Mouse (Mus musculus): ENCODE measurements around the gene Ttll3.
A peak's percentile ranks its signal among the peaks of the same experiment; 100 is the strongest.

Gene Ttll3

DNA sequence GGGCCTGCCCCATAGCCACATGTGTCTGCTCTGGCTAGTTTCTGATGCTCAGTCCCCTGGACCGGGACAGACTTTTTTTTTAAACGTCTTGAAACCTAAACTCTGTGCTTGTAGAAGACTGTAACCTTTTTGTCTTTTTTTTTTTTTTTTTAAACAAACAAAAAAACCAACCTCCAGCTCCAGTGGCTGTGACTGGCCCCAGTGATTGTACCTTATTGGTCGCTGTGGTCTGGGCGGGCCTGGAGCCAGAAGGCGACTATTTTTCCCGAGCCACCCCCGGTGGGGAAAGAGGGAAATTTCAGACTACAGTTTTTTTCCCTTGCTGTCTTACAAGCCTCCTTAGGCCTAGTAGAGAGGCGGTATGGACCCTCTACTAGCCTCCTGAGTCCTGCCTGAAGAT lies at the start of gene Ttll3:
Gene Ttll3 (plus strand): TSS at position 301 of the 400 bp plus-strand sequence.
- DNase-seq = no peak

DNA sequence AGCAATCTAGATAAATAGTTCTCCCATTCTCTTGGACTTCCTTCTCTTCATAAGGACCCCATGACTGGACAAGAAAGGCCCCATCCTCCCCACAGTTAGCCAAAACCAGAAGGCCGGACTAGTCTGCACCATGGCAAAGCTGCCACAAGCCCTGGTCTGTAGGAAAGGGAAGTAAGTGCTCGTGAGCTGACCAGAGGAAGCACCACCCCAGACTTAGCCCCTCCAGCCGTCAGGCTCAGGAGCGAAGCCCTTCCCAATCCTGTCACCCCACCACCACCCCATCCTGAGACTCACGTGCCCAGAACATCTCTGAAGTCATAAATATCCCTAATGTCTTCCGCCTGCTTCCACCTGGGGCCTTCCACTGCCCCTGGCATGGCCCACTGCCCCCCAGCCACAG lies 47.5 kb upstream of the Ttll3 start:
- DNase-seq = no peak

DNA sequence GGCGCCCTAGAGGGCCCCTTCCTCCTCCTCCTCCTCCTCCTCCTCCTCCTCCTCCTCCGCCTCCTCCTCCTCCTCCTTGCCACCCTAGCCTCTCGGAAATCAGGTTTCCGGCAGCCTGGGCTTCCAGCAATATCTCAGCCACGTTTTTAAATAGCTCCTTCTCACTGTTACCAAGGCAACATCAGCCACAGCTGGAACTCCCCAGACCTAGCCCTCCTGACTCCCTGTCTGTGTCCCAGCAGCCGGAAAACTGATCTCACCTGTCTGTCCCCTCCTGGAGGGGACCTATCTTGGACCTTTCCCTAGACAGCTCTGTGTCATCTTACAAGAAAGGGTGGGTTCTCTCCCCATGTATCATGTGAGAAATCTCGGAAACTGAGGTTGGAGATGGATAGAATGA lies 46.8 kb upstream of the Ttll3 start:
- no peak for DNase-seq

DNA sequence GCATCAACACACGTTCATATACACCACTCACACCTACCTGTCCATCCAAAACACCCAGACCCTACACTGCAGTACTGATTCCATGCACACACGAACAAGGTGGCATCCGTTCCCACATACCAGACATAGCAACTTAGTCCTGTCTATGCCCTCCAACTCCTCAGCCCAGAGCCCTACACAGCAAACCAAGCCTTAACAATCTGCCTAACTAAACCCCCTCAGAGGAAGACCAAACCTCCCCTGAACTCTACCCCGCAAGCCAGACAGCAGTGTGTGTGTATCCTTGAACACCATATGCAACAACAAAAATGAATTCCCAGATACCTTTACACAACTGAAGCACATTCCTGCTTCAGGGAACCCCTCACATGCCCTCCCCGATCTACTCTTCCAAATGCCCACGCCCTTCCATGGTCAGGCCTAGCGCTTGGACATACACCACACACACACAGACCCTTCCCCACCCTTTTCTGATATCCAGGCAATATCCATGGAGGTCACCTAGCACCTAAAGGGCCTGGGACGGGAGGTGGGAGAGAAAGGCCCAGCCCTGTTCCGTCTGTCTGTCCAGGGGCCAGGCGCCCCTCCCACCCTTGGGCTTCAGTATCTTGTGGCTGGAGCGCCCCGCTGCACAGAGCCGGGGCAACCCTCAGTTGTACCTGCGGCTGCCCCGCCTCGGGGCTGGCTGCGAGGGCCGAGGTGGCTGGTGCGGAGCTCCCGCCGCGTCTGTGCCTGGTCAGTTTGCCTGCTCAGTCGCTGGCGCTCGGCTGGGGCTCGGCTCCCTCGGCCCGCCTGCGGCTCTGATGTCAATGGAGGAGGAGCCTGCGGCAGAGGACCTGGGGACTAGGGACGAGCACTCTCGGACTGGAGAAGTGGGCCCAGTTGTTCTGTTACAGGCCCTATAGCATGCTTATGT lies 45.6 kb upstream of the Ttll3 start, which contains the start of gene Camk1:
Gene Camk1 (minus strand): TSS at position 808 of the 916 bp plus-strand sequence.
- peak; percentile 36 to 53 for DNase-seq

DNA sequence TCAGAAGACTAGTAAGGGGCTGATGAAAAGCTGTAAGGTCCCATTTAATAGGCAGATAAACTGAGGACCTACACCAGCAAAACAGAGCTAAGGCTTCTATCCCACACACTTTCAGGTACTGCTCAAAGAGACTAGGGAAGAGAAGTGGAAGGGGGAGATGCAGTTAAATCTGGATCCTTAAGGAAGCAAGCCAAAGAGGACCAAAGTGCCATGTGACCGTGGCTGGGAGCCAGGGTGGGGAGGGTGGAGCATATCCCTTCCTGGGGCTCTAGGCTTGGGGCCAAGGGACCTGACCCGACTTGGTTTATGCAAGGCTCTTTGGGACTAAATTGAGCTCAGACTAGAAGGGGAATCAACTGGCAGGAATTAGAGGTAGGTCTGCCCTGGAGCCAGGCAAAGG lies 44.7 kb upstream of the Ttll3 start:
- no peak for DNase-seq

DNA sequence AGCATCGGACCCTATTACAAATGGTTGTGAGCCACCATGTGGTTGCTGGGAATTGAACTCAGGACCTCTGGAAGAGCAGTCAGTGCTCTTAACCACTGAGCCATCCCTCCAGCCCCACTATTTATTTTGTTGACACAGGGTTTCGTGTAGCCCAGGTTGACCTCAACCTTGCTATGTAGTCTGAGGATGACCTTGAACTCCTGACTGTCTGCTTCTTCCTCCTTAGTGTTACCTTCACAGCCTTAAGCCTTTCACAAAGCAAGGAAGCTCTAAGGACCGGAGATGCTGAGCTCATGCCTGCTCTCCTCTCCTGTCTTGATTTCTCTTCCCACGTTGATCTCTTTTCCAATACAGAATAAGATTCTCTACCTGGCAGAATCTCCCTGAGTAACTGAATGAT lies 42.2 kb upstream of the Ttll3 start:
- no peak for DNase-seq

DNA sequence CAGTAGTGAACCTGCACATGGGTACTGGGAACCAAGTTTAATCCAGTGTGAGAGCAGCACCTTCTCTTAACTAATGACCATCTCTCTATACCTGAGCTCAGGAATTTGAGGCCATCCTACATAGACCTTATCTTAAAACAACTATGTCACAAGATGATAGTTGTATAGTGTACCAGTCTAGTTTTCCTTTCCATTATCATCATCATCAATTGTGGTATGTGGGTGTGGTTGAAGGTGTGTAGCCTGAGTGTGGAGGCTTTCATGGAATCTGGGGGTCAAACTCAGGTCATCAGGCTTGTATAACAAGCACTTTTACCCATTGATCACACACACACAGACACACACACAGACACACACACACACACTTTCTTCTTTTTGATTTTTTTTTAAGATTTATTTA lies 38.5 kb upstream of the Ttll3 start:
- DNase-seq = no peak

DNA sequence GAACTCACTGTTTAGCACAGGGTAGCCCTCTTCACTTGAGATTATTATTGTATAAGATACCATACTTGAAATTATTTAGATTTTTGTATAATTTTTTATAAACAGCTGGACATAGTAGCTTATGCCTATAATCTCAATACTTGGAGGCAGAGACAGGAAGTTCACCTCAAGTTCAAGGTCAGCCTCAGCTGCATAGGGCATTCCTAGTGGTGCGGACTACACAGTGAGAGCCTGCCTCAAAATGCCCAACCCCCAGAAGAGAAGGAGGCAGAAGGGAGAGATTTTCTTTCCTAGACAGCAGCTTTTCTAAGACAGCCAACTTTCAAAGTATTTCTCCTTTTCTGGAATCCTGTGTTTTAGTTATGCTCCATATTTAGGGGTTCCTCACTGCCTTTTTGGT lies 37.9 kb upstream of the Ttll3 start:
- no peak for DNase-seq

DNA sequence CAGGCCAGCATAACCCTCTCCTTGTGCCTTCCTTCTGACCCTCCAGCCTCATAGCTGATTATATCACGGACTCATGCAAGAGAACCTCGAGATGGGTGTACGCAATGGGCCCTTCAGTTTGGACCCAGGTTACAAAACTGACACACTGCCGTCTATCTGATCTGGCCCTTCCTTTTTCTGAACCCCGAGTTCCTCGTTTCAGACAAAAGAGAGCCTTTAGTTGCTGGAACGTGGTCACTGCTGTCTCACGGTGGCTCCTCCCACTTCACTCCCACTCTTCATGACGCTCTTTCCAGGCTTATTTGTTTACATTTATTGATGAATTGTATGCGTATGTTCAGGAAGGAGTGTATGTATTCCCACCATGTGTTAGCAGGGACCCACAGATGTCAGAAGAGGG lies 37.4 kb upstream of the Ttll3 start:
- no peak for DNase-seq

DNA sequence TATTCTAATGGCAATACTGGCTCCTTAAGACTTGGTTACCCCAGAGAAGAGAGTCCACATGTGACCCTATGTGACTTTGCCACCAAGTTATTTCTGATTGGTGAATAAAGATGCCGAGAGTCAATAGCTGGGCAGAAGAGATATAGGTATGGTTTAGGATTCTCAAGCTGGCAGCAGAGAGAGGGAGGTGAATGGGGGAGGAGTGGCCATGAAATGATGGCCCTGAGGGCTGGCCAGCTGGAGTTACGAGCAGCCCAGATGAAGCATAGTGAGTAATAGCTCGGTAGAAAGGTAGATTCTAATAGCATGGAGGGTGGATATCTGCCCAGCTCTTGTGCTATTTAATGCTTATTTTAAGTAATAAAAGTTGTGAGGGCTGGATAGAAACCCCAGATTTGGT lies 36.2 kb upstream of the Ttll3 start:
- DNase-seq = no peak

DNA sequence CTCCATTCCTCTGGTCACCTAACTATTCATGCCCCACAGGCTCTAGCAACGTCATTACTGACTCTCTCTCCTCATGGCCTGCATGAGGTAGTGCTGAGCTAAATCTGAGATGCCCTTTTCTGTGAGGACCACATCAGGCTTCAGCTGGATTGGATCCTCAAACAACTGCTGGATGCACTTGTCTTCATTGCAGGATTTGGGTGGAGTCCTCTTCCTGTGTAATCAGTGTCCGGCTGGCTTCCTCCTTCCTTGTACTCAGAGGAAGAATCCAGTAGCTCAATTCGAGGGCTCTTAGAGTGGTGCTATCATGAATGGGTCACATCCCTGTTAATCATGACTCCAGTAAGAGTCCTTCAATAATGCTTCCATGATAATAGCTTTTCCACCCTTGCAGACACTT lies 35.4 kb upstream of the Ttll3 start:
- DNase-seq = no peak

DNA sequence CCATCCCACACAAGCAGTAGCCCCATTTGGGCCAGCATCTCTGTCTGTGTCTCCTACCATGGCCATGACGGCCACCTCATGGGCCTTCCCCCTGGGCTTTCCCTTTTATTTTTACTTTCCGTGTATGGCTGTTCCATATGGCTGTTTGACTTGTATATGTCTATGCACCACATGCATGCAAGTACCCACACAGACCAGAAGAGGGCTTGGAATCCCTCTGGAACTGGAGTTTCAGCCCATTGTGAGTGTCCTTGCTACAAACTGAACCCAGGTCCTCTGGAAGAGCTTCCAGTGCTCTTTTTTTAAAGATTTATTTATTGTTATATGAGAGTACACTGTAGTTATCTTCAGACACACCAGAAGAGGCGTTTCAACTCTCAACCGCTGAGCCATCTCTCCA lies 27.6 kb upstream of the Ttll3 start:
- no peak for DNase-seq

DNA sequence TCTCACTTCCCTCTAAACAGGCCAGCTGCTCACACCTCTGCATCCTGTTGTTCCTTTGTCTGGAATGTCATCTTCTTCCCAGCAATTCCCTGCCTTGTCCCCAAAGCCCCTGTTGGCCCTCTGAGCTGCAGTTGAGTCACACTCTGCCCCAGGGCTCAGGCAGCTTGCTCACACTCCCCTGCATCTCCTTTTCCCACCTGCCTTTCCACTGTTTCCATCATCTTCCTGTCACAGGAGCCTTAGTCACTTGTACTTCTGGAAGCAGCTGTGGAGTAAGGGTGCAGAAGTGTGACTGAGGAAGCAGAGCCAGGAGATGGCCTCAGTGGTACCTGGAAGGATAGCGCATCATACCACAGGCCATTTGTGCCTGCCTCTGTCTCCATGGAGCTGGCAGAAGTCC lies 26.8 kb upstream of the Ttll3 start:
- DNase-seq = no peak

DNA sequence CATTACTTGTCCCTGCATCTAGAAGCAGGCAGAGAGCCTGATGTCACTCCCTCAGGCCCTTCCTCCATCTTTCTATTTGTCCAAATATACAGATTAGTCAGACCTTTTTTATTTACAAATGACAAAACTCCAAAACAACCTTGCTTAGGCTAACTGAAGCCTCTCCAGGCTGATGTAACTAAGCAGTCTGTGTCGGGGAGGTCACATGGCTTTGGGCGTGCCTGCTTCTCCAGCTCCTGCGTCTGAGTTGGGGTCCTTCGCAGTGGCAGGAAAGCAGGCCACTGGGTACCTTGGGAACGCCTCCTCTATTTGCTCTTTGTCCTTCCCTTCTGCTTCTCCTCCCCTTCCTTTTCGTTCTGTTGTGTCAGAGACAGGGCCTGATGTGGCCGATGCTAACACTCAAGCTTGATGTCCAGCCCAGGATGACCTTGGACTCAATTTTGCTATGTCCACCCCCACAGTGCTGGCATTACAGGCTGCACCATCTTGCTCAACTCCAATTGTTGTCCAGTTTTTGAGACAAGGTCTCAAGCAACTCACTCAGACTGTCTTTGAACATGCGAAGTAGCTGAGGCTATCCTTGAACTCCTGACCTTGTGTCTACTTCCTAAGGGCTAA lies 24.4 kb upstream of the Ttll3 start:
- no peak for DNase-seq

DNA sequence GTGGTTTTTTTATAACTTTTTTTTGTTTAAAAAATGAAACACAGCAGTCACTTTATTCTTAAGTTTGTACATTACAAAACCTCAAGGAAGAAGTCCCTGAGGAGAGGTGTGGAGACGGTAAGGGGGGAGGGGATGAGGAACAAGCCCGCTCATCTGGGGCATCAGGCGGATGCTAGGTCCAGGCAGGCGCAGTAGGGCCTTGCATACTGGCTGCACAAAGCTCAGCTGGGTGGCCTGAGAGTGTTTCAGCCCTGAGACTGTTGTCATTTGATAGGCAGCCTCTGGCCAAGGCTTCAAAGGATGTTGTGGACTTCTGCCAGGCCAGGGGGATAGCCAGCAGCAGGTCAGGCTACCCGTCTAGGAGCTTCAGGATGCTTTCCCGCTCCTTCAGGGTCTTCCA lies 22.4 kb upstream of the Ttll3 start:
- DNase-seq = no peak

DNA sequence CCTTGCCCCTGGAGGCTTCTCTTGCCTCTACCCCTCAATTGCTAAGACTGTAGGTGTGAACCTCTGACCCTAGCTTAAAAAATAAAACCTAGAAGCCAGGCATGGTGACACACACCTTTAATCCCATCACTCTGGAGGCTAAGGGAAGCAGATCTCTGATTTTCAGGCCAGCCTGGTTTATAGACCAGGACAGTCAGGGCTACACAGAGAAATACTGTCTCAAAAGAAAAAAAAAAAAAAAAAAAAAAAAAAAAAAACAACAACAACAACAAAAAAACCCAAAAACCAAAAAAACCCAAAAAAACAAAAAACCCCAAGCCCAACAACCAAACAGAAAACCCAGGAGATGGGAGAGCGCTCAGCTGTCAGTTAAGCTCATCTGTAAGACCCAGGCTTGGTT lies 21.5 kb upstream of the Ttll3 start:
- DNase-seq = no peak

DNA sequence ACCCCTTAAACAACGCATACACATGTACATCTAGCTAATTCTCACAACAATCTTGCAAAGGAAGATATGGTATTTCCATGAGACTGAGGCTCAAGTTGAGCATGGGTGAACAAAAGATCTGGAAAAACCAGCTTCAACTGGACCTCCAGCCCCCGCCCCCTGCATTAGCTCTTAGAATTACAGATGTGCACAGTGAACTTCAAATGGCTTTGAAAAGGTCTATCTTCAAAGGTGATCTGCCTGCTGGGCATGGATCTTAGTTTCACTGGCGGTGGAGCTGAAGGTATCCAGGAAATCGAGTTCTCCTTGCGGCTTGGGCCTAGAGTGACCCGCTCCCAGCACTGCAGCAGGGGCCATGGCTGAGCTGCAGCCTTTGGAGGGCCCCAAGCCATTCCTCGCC lies 20.9 kb upstream of the Ttll3 start:
- DNase-seq = no peak

DNA sequence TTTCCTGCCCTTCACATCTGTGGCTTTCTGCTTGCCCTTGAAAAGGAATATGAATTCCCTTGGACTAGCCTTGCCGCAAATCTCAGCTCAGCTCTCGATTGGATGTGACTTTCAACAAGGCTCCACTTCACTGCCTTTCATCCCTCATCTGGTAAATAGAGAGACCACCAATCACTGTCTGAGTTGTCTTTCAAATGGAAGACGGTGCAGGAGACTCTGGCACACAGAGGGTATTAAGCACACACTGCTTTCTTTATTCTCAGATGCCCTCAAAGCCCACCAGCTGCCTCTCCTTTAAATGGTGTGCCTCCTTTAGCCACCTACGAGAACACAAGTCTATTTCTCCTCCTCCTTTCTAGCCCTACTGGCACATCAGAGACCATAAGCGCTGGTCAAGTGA lies 20.5 kb upstream of the Ttll3 start:
- no peak for DNase-seq

DNA sequence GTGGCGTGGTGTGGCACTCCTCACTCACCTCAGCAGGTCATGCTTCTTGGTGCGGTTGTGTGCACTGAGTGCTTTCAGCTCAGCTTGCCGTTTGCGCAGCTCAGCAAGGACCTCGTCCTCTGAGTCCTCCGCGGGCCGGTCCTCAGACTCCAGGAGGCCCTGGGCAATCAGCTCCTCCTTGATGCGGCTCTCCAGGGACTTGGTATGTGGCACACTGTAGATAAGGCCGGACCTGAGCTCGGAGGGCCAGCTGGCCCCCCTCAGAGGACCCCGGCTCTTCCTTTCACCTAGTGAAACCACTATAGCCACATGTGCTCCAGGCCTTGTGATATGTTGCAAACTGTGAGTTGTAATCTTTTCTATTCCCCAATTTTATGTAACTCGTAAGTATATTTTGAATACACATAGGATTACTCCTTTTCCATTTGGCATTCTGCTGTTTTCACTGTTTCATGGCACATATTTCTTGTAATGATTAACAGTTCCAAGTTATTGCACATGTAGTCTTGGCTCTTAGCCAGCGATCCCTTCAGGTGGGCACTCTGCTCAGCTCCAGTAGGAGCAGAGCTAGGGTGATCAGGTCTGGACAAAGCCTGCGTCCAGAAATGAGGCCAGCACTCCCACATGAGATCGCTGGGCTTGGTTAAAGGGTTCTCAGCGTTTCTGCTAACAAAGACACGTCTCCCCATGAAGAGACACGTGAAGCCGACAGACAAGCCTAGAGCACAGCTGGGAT lies 18.7 kb upstream of the Ttll3 start:
- no peak for DNase-seq

DNA sequence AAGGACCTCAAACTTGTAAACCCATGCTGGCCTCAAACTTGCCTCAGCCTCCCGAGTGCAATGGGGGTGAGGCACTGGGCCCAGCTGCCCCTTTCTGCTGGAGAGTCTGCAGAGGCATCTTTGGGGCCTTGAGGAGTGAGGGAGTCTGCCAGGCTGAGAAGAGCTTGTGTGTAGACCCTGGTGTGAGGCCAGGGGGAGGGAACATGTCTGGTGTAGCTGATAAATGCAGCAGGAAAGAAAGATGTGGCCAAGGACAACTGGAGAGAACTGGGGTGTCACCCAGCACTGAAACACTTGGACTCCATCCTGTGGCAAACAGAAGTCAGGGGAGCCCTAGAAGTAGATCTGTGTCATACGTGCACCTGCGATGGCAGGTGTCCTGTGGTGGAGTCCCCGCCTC lies 15.6 kb upstream of the Ttll3 start:
- DNase-seq = no peak

DNA sequence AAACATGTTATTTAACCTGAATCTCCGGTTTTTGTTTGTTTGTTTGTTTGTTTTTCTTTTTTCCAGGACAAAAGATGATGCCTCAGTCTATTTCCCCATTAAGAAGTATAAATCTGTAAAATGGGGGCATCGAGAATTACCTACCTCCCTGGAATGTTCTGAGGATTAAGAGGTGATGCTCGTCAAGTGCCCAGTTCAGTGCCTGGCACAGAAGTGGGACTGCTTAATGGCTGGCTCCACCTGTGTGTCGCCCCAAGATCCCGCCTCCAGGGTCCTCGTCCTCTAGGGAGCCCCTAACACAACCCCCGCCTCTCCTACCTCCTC lies 11.9 kb upstream of the Ttll3 start:
- DNase-seq = no peak

DNA sequence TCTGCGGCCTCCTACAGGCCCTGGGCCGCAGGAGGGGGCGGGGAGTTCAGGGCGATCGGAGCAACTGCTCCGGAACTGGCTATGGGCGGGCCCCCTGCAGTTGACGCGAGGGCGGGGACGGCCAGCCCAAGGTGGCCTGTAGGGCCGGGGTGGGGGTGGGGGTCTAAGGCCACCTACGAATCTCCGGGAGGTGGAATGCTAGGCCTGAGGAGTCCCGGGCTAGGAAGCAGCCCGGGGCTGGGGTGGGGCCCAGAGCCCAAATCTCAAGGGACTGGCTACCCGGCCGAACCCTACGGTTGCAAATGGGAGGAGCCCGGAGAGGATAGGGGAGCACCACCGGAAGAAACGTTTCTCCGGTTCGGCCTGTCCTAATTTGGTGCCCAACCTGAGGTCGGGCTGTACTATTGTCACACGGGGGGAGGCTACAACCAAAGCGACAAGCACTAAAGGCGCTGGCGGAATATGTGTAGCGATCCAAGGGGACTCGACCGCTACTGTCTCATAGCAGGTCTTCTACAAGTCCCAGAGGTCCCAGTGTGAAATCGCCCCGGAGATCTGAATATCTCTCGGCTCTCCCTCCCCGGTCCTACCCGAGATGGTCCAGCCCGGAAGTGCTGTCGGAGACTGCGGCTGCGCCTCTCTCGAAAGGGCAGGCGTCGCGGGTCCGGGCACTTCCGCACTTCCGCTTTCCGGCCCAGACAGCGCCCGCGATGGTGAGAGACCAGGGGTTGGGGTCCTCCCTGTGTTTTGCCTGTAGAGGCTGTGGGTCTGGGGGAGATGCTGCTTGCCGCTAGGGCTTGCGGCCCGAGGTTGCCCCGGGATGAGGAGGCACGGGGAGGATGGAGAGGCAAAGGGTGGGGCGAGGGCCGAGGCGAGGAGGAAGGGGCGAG lies 11.3 kb upstream of the Ttll3 start, which contains the start of the genes Tada3 and Arpc4:
Gene Tada3 (minus strand): TSS at position 388 of the 890 bp plus-strand sequence.
Gene Arpc4 (plus strand): TSS at position 620 of the 890 bp plus-strand sequence.
- DNase-seq = peak; percentile 88

DNA sequence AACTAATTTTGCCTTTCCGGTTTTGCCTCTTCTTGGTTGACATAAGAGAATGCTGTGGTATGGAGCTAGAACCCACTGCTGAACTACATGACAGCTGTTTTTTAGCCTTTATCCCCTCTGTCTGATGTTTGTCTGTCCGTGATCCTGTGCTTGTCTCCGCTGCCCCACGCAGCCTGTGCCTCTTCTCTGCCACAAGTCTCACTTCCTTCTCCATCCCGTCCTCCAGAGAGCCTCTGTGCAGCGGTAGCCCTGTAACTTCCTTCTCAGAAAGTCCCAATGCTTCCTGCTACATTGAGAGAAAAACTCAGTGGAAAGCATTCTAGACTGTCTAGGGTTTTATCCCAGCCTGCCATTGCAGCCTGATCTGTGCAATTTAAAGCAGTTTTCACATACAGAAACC lies 9.8 kb upstream of the Ttll3 start:
- peak; percentile 24 to 31 for DNase-seq

Measured in spleen, adult 18-20 months (tissue).